Mouse (Mus musculus) midbrain, embryonic 14.5 days (tissue): ENCODE measurements at regions not wholly inside any gene's neighbourhood (a gene's known extent, or its start where the extent isn't known, plus 50 kb on each side); places are given as distances from the start of the nearest gene placed in this dataset.

Experiments
- ATAC-seq: fragments of 200-750 bp; cut with Nextera tagmentation; 2 replicates; pipeline ENCODE4 v1.8.0; 2017; ENCODE audit warnings: moderate number of reproducible peaks, moderate library complexity; ENCODE audit not compliant: low FRiP score, low TSS enrichment
- DNase-seq: peaks from one replicate; pipeline ENCODE4 v3.0.0-alpha.2; 2015
- H3K27ac ChIP-seq: fragments of 300-500 bp; sonication (generic); replicated peaks from 2 replicates; pipeline ENCODE4 v1.5.1; 2014; ENCODE audit warnings: mild to moderate bottlenecking, low read depth, low read length, moderate library complexity
- H3K27me3 ChIP-seq: fragments of 300-500 bp; sonication (generic); 2 replicates; pipeline ENCODE4 v1.6.1; 2014; ENCODE audit warnings: low read length, control low read depth, mixed read lengths; ENCODE audit not compliant: control insufficient read depth, insufficient read depth
- H3K36me3 ChIP-seq: fragments of 300-500 bp; sonication (generic); 2 replicates; pipeline ENCODE4 v1.6.1; 2014; ENCODE audit warnings: low read length, control low read depth; ENCODE audit not compliant: control insufficient read depth, insufficient read depth
- H3K4me1 ChIP-seq: fragments of 300-500 bp; sonication (generic); 2 replicates; pipeline ENCODE4 v1.6.1; 2014; ENCODE audit warnings: mild to moderate bottlenecking, antibody characterized with exemption, low read length, control low read depth; ENCODE audit not compliant: control insufficient read depth, insufficient read depth
- H3K4me2 ChIP-seq: fragments of 300-500 bp; sonication (generic); 2 replicates; pipeline ENCODE4 v1.6.1; 2014; ENCODE audit warnings: mild to moderate bottlenecking, low read length, moderate library complexity
- H3K4me3 ChIP-seq: fragments of 300-500 bp; sonication (generic); replicated peaks from 2 replicates; pipeline ENCODE4 v1.5.1; 2014; ENCODE audit warnings: low read depth, low read length
- H3K9ac ChIP-seq: fragments of 300-500 bp; sonication (generic); replicated peaks from 2 replicates; pipeline ENCODE4 v1.6.1; 2014; ENCODE audit warnings: mild to moderate bottlenecking, low read length, moderate library complexity
- H3K9me3 ChIP-seq: fragments of 300-500 bp; sonication (generic); 2 replicates; pipeline ENCODE4 v1.6.1; 2016; ENCODE audit warnings: low read length, control low read depth, mixed read lengths; ENCODE audit not compliant: control insufficient read depth
- WGBS: fragments of 180-500 bp; shearing (Covaris S2); extraction: QIAGEN DNeasy Blood & Tissue Kit; methylation state at CpG from one replicate; pipeline ENCODE4 v1.1.7; 2014; 5-methylcytosine and 5-hydroxymethylcytosine counted together

DNA sequence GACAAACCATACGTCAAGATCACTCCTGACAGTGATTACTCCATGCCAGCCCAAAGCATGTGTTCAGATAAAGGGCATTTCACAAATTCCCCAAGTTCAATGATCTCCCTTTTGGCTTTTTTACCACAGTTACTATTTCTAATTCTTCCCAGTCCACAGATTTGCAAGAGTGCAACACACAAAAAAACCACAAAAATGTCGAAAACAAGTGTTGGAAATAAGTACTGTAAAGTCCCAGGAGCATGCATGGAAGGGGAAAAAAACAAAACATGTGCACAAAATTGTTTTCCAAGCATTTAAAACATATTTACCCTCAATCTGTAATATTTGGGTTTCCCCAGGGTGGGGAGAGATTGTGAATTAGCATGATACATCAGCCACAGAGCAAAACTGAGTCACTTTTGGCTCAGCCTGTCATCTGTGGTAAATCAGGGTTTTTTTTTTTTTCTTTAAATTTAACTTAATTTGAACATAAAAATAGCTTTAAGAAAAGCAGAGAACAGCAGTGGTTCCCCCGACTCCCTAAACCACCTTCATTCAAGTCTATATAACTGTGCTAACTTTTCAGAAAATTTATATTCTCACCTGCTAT, 351.3 kb upstream of the Intu start:
- H3K4me1 ChIP-seq: no peaks in the 10 kb centered on the region
- no peak overlapping the region for H3K4me2 ChIP-seq
- H3K36me3 ChIP-seq: no peaks in the 10 kb centered on the region
- no peaks in the 10 kb centered on the region for H3K27me3 ChIP-seq
- WGBS: 77% methylated on average over 3 of the region's 3 CpGs
- ATAC-seq (no peak), DNase-seq (no peak)
- no peaks in the 10 kb centered on the region for H3K9me3 ChIP-seq
- H3K4me3 ChIP-seq: no peak overlapping the region
- H3K27ac ChIP-seq: no peak overlapping the region
- H3K9ac ChIP-seq: no peak overlapping the region

DNA sequence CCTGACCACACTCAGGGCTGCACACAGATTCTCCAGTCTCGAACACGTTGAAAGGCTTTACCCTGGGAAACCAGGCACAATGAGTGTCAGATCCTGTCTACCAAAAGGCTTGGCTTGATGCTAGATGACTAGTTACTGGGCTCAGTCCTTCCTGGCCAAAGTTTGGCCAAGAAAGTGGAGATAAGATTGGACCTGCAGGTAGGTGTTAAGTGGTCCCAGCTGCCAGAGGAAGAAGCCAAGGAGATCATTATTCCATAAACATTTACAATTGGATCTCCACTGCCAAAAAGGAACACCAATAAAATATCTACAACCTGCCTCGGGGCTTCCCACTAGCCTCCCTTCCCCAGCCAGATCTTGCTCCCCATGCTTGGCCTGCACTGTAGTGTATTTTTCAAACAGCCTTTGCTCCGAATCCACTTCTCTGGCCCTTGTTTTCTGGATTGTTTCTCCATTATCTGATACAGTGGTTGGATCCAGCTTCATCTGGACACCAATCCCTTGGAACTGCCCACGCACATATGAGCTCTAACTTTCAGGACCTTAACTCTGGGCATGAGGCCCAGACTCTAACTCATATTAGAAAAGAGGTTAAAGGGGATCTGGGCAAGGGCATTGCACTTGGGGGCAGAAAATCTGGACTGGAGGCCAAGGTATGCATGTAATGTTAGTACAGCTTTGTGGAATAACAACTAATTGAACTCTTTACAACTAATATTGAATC, 345.3 kb upstream of the Intu start:
- ATAC-seq: no peak

DNA sequence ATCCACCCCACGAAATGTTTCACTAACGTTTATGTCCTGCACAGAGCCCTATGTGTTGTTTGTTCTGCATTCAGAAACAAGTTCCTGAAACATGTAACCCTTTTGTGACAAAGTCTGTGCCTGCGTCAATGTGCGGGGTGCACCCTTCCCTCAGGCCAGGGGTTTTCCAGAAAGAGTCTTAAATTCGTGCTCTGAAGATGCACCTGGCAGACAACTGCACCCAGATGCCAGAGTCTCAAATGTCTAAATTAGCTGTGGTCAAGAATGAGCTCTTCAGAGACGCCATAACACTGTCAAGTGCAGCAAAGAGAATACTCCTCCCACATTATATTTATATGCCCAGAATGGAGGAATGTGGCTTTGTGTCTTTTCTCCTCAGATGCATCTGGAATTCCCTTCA, 341.6 kb upstream of the Intu start:
- H3K9me3 ChIP-seq: no peaks in the 10 kb centered on the region
- no peak overlapping the region for H3K9ac ChIP-seq
- no peak overlapping the region for H3K4me2 ChIP-seq
- DNase-seq: no peak
- H3K4me1 ChIP-seq: no peaks in the 10 kb centered on the region
- H3K27ac ChIP-seq: no peak overlapping the region
- 85% methylated on average over 6 of the region's 6 CpGs for WGBS
- no peaks in the 10 kb centered on the region for H3K27me3 ChIP-seq
- H3K36me3 ChIP-seq: no peaks in the 10 kb centered on the region
- H3K4me3 ChIP-seq: no peak overlapping the region
- ATAC-seq: no peak

More for the DNA sequence above, 345.3 kb upstream of the Intu start:
- no peak overlapping the region for H3K4me3 ChIP-seq
- 93% methylated on average over 5 of the region's 5 CpGs for WGBS
- no peaks in the 10 kb centered on the region for H3K4me1 ChIP-seq
- H3K4me2 ChIP-seq: no peak overlapping the region
- H3K27ac ChIP-seq: no peak overlapping the region
- no peaks in the 10 kb centered on the region for H3K27me3 ChIP-seq
- DNase-seq: no peak
- no peak overlapping the region for H3K9ac ChIP-seq
- H3K9me3 ChIP-seq: no peaks in the 10 kb centered on the region
- no peaks in the 10 kb centered on the region for H3K36me3 ChIP-seq

DNA sequence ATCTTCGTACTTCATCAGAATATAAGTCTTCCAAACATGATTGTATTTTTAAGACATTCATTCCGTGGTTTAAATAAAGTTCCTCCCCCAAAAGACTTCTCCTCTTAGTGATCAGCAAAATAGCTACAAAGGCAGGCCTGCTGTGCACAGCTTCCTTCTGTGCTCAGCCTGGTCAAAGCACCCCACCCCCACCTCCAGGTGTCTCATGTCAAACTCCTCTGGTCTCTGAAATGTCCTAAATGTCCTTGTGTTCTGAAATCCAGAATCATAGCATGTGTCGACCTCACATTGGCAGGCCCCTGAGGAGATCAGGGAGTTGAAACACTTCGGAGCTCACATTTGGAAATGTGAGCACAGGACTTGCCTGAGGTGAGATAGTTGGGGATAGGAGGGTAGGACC, 341.1 kb upstream of the Intu start:
- Histone ChIP-seq H3K9me3 (no peaks in the 10 kb centered on the region), H3K27ac (no peak overlapping the region), H3K4me3 (no peak overlapping the region), H3K9ac (no peak overlapping the region), H3K4me1 (no peaks in the 10 kb centered on the region), H3K27me3 (no peaks in the 10 kb centered on the region), H3K4me2 (no peak overlapping the region), H3K36me3 (no peaks in the 10 kb centered on the region)
- ATAC-seq (no peak), DNase-seq (no peak)
- WGBS: 76% methylated on average over 4 of the region's 4 CpGs

DNA sequence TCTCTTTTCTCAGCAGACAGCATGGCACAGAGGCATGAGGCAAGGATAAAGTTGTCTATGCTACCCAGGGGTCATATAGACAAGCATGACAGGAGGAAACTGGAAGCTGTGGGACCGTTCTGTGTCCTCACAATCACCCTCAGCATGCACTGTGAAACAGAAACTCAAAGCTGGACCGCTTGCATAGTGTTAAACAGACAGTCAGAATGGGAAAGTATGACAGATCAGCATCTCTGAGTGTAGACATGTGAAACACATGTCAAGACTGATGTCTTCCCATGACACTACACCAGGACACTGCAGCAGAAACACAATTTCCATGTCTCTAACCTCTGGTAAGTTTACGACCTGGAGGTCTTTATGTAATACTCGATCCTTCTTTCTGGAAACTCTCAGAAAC, 330.9 kb upstream of the Intu start:
- WGBS: 93% methylated on average over 4 of the region's 4 CpGs
- DNase-seq (no peak), ATAC-seq (no peak)
- Histone ChIP-seq H3K27ac (no peak overlapping the region), H3K9me3 (no peaks in the 10 kb centered on the region), H3K27me3 (no peaks in the 10 kb centered on the region), H3K36me3 (no peaks in the 10 kb centered on the region), H3K4me1 (no peaks in the 10 kb centered on the region), H3K9ac (no peak overlapping the region), H3K4me2 (no peak overlapping the region), H3K4me3 (no peak overlapping the region)

DNA sequence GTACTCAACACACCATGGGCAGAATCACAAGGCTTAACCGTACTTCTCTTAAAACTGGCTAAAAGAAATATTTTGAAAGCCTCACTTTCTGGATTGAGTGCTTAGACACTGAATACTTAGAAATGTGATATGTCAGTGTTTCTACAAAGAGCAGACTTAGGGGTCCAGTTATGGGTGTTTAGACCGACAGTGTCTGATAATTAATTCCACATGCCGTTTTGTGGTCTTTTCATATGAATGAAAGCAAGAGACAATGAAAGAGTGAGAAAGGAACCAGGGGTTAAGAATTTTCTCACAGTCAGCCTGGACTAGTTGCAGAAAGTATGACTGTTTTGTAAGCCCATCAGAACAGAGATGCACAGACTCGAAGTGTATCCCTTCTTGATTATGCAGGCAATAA, 324.8 kb upstream of the Intu start:
- Histone ChIP-seq H3K4me1 (no peaks in the 10 kb centered on the region), H3K9me3 (no peaks in the 10 kb centered on the region), H3K9ac (no peak overlapping the region), H3K27ac (no peak overlapping the region), H3K4me2 (no peak overlapping the region), H3K27me3 (no peaks in the 10 kb centered on the region), H3K4me3 (no peak overlapping the region), H3K36me3 (no peaks in the 10 kb centered on the region)
- 52% methylated on average over 4 of the region's 4 CpGs for WGBS
- no peak for ATAC-seq
- DNase-seq: no peak

DNA sequence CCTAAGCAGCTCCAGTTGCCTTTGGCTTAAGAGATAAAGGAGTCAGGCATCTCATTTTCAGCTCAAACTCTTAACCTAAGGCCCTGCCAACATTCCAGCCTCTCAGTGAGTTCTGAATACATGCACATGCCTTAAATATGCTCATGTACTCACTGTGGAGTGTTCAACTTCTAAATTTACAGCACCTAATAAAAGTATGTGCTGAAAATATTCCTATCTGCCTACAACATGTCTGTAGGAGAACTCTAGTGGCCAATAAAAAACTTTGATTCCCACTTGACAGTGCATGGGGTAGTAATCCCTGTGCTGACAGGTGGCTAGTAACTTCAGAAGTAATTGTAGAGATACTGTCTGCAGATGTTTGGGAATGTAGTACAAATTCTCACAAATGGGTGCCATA, 319.3 kb upstream of the Intu start:
- DNase-seq (no peak), ATAC-seq (no peak)
- H3K27ac ChIP-seq: no peak overlapping the region
- no peak overlapping the region for H3K4me3 ChIP-seq
- no peaks in the 10 kb centered on the region for H3K27me3 ChIP-seq
- H3K36me3 ChIP-seq: no peaks in the 10 kb centered on the region
- no peak overlapping the region for H3K4me2 ChIP-seq
- H3K9me3 ChIP-seq: no peaks in the 10 kb centered on the region
- H3K9ac ChIP-seq: no peak overlapping the region
- H3K4me1 ChIP-seq: no peaks in the 10 kb centered on the region

DNA sequence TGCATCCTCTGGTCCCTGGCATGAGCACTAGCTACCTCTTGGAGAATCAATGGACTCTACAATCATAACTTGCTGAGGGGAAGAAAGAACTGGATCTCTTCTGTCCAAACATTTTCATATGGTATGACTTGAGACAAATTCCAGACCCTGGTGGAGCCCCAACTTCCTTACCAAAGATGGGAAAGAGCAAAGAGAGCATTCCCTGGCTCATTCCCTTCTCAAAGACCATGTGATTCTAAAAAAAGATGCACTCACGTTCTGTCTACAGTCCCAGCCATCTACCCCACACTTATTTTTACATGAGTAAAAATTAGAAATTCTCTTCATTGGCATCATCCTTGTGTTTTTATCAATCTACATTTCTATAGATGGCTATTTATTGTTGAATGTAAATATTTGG, 304.3 kb upstream of the Intu start:
- DNase-seq: no peak
- WGBS: 89% methylated on average over 1 of the region's 1 CpGs
- Histone ChIP-seq H3K9me3 (no peaks in the 10 kb centered on the region), H3K9ac (no peak overlapping the region), H3K27me3 (no peaks in the 10 kb centered on the region), H3K27ac (no peak overlapping the region), H3K4me3 (no peak overlapping the region), H3K36me3 (no peaks in the 10 kb centered on the region), H3K4me2 (no peak overlapping the region), H3K4me1 (no peaks in the 10 kb centered on the region)
- ATAC-seq: no peak

DNA sequence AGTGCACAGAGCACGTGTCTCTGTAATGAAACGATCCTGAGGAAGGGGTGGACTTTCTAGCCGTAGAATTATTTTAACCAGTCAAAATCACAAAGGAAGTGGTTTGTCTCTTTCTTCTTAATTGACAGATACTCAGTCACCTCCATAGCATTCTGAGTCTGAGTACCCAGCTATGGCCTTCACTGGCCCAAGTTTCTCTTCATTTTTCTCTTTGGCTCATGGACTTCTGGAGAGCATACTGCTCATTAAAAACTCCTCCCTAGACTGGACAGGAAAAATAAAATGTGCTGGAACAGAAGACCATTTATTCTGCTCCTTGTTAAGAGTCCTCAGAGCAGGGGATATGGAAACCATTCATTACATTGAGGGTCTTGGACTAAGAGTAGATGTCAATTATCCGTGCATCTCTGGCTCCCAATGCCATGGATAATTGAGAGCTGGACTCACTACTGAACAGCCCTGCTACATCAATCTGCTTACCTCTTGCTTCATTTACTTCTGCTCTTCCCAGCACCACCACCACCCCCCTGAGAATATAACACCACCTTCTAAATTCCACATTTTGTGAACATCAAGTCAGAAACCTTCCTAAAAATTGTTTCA, 287.5 kb upstream of the Intu start:
- Histone ChIP-seq H3K27ac (no peak overlapping the region), H3K27me3 (no peaks in the 10 kb centered on the region), H3K9me3 (no peaks in the 10 kb centered on the region), H3K4me2 (no peak overlapping the region), H3K36me3 (no peaks in the 10 kb centered on the region), H3K4me3 (no peak overlapping the region), H3K9ac (no peak overlapping the region), H3K4me1 (no peaks in the 10 kb centered on the region)
- no peak for ATAC-seq
- DNase-seq: no peak
- 83% methylated on average over 4 of the region's 4 CpGs for WGBS
